Mouse (Mus musculus): ENCODE results near the gene Otof. TPM values are rescaled to one million over a fixed set of nuclear protein-coding genes. Genes with fewer than 3 reads are reported as not detected.
A peak's percentile ranks its signal among the peaks of the same experiment; 100 is the strongest.

Gene Otof
- total and polyA plus RNA-seq, 3 experiments: 0.04 to 0.07 TPM; not detected in 1

- Histone ChIP-seq H3K4me2 (ENCODE audit: insufficient read depth, low read depth, poor library complexity, severe bottlenecking) (no peak overlapping the region), H3K36me3 (replicated peaks in 1 of 2; ENCODE audit: control insufficient read depth in 1 of 2, insufficient read depth in 1 of 2, low read length in 1 of 2) (no peaks in the 10 kb centered on the region), H3K4me3 (replicated peaks in 1 of 3; ENCODE audit: low read depth in 2 of 3, low read length in 2 of 3, poor library complexity in 1 of 3) (no peak overlapping the region), H3K4me1 (ENCODE audit: control insufficient read depth in 1 of 2, insufficient read depth in 2 of 2) (peaks cover 13 to 18% of the 10 kb centered on the region in 2 experiments), H3K9me3 (replicated peaks; ENCODE audit: low read length) (no peaks in the 10 kb centered on the region), H3K27ac (ENCODE audit: insufficient read depth, low read depth) (no peak overlapping the region), H3K9ac (ENCODE audit: insufficient read depth, low read depth) (no peak overlapping the region), H3K27me3 (replicated peaks) (peaks cover 41% of the 10 kb centered on the region), H3K79me2 (replicated peaks; ENCODE audit: control insufficient read depth, extremely low read depth, insufficient read depth, poor library complexity, severe bottlenecking) (no peaks in the 10 kb centered on the region)
- dilution Hi-C loops (cut with MboI; ENCODE audit: extremely low pct_ligation_motif_present, extremely low pct_unique_long_range_greater_than_20kb, low sequenced_read_pairs) (no loop called here), in situ Hi-C loops (cut with MboI; ENCODE audit: low pct_ligation_motif_present, low pct_unique_long_range_greater_than_20kb, low sequenced_read_pairs) (no loop called here)
- DNase-seq (ENCODE audit: extremely low read depth): peak; percentile 15
- TF ChIP-seq MAX (IDR thresholded peaks at IDR 0.05; ENCODE audit: low read length) (no peak), CTCF (conservative IDR thresholded peaks at IDR 0.05 in 1 of 2, IDR thresholded peaks at IDR 0.05 in 1 of 2; ENCODE audit: low read depth in 2 of 2, low read length in 2 of 2) (peak; percentile 9 to 68; a peak in 2 of 4 replicates), UBTF (IDR thresholded peaks at IDR 0.05; ENCODE audit: low read depth, low read length) (no peak), IRF4 (IDR thresholded peaks at IDR 0.05; ENCODE audit: low read depth, low read length) (peak; percentile 52; the same call in 1 of the 2 replicates), CHD2 (IDR thresholded peaks at IDR 0.05; ENCODE audit: low read length) (no peak), RAD21 (IDR thresholded peaks at IDR 0.05; ENCODE audit: low read depth, low read length) (peak; percentile 36), ELF1 (IDR thresholded peaks at IDR 0.05; ENCODE audit: low read depth, low read length) (peak; percentile 27; the same call in 1 of the 2 replicates), POLR2AphosphoS2 (IDR thresholded peaks at IDR 0.05; ENCODE audit: low read depth, low read length) (no peak)
Observed at GRCm38 (mm10) chr5:30442196-30442595, 19.5 kb downstream of the Otof start.

GRCm38 (mm10) chr5:30440308-30440906 lies 21.3 kb downstream of the Otof start:
- Histone ChIP-seq H3K27ac (ENCODE audit: insufficient read depth, low read depth) (no peak overlapping the region), H3K4me3 (replicated peaks in 1 of 3; ENCODE audit: low read depth in 2 of 3, low read length in 2 of 3, poor library complexity in 1 of 3) (no peak overlapping the region), H3K79me2 (replicated peaks; ENCODE audit: control insufficient read depth, extremely low read depth, insufficient read depth, poor library complexity, severe bottlenecking) (no peaks in the 10 kb centered on the region), H3K27me3 (replicated peaks) (peaks cover 40% of the 10 kb centered on the region), H3K4me2 (ENCODE audit: insufficient read depth, low read depth, poor library complexity, severe bottlenecking) (peak overlapping the region; percentile 34; the same call in 1 of the 2 replicates), H3K9me3 (replicated peaks; ENCODE audit: low read length) (no peaks in the 10 kb centered on the region), H3K9ac (ENCODE audit: insufficient read depth, low read depth) (no peak overlapping the region), H3K36me3 (replicated peaks in 1 of 2; ENCODE audit: control insufficient read depth in 1 of 2, insufficient read depth in 1 of 2, low read length in 1 of 2) (no peaks in the 10 kb centered on the region), H3K4me1 (ENCODE audit: control insufficient read depth in 1 of 2, insufficient read depth in 2 of 2) (peaks cover 13 to 18% of the 10 kb centered on the region in 2 experiments)
- dilution Hi-C loops (cut with MboI; ENCODE audit: extremely low pct_ligation_motif_present, extremely low pct_unique_long_range_greater_than_20kb, low sequenced_read_pairs): no loop called here
- in situ Hi-C loops (cut with MboI; ENCODE audit: low pct_ligation_motif_present, low pct_unique_long_range_greater_than_20kb, low sequenced_read_pairs): no loop called here
- 0 out of 2 replicates have a peak, but pooled peaks have one; percentile 9 for TF ChIP-seq JUND (conservative IDR thresholded peaks at IDR 0.05; ENCODE audit: low read depth, low read length)
- TF ChIP-seq KAT2A (IDR thresholded peaks at IDR 0.05; ENCODE audit: insufficient replicate concordance, low read length): no peak
- peak; percentile 57; the same call in 1 of the 2 replicates for TF ChIP-seq IRF4 (IDR thresholded peaks at IDR 0.05; ENCODE audit: low read depth, low read length)
- no peak for DNase-seq (ENCODE audit: extremely low read depth)

- TF ChIP-seq CTCF (conservative IDR thresholded peaks at IDR 0.05 in 1 of 2, IDR thresholded peaks at IDR 0.05 in 1 of 2; ENCODE audit: low read depth in 2 of 2, low read length in 2 of 2) (peak in 1 of 2 experiments; percentile 24; a peak in 2 of 4 replicates), MAFK (IDR thresholded peaks at IDR 0.05; ENCODE audit: insufficient replicate concordance, low read length) (no peak), MYC (IDR thresholded peaks at IDR 0.05; ENCODE audit: low read depth, low read length) (no peak)
- H3K27ac ChIP-seq (ENCODE audit: insufficient read depth, low read depth): no peak overlapping the region
- dilution Hi-C loops (cut with MboI; ENCODE audit: extremely low pct_ligation_motif_present, extremely low pct_unique_long_range_greater_than_20kb, low sequenced_read_pairs) (no loop called here), in situ Hi-C loops (cut with MboI; ENCODE audit: low pct_ligation_motif_present, low pct_unique_long_range_greater_than_20kb, low sequenced_read_pairs) (no loop called here)
- H3K9me3 ChIP-seq (replicated peaks; ENCODE audit: low read length): no peaks in the 10 kb centered on the region
- H3K9ac ChIP-seq (ENCODE audit: insufficient read depth, low read depth): no peak overlapping the region
- H3K4me3 ChIP-seq (replicated peaks in 1 of 3; ENCODE audit: low read depth in 2 of 3, low read length in 2 of 3, poor library complexity in 1 of 3): no peak overlapping the region
- H3K4me2 ChIP-seq (ENCODE audit: insufficient read depth, low read depth, poor library complexity, severe bottlenecking): no peak overlapping the region
- H3K79me2 ChIP-seq (replicated peaks; ENCODE audit: control insufficient read depth, extremely low read depth, insufficient read depth, poor library complexity, severe bottlenecking): no peaks in the 10 kb centered on the region
- no peak for DNase-seq (ENCODE audit: extremely low read depth)
- H3K36me3 ChIP-seq (replicated peaks in 1 of 2; ENCODE audit: control insufficient read depth in 1 of 2, insufficient read depth in 1 of 2, low read length in 1 of 2): no peaks in the 10 kb centered on the region
- peaks cover 35% of the 10 kb centered on the region for H3K27me3 ChIP-seq (replicated peaks)
- peaks cover 13 to 18% of the 10 kb centered on the region in 2 experiments for H3K4me1 ChIP-seq (ENCODE audit: control insufficient read depth in 1 of 2, insufficient read depth in 2 of 2)
Observed at GRCm38 (mm10) chr5:30438931-30439330, 22.8 kb downstream of the Otof start.
